Mouse (Mus musculus): ENCODE measurements around the gene Gm49601.
A peak's percentile ranks its signal among the peaks of the same experiment; 100 is the strongest.

DNA sequence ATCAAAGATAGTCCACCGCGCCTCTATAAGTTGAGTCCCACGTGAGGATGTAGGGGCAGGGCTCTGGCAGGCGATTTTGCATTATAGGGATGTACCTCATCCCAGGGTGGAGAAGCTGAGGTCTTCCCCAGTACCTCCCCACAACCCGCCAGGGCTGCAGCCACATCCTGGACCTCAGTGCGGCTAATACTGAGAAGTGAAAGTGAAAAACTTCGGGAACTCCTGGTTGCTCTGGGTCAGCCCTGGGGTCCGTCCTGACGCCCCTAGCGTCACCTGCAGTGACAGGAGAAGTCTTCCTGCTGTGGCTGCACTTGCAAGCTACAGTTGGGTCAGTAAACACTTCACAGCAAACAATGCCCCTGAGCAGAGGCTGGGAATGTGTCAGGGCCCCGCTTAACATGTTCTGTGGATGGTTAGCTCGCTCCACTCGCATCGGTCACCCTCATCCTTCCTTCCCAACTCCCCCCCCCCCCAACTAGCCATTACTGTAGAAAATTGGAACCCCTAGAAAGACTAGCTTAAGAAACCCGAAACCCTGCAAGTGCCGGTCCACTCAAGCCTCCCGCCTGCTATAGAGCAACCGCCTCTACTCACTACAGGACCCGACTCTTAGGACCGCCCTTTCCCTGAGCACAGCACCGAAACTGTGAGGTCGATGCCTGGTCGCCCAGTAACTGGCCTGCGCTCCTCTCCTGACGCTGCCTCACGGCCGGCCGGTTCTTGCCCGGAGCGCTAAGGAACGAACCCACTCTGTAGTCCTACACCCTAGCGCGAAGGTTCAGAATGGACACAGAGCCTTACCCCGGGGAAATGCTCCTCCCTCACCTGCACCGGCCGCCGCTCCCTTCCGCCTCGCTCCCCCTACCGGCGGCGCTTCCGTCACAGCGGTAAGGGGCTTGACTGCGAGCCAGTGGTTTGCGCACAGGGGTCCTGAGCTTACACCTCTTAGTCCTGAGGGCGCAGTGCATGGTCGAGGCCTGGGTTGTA lies 36.1 kb downstream of the Gm49601 start, which contains the start of gene Tbx1:
- no peak for TF ChIP-seq POLR2A (IDR thresholded peaks at IDR 0.05; ENCODE audit: extremely low read depth, insufficient read depth, low read length)
- TF ChIP-seq CTCF (IDR thresholded peaks at IDR 0.05; ENCODE audit: low read depth, low read length) = peak; percentile 53

All from liver, adult 2 months (tissue).